Mouse (Mus musculus) liver, embryonic 15.5 days (tissue): ENCODE results near the gene Endog. TPM values are rescaled to one million over a fixed set of nuclear protein-coding genes. Genes with fewer than 3 reads are reported as not detected.

Experiments used
- ATAC-seq: fragments of 200-750 bp; cut with Nextera tagmentation; 2 replicates; pipeline ENCODE4 v1.8.0; 2017; ENCODE audit warnings: moderate number of reproducible peaks, mild to moderate bottlenecking, moderate library complexity; ENCODE audit not compliant: insufficient read depth
- H3K27ac ChIP-seq: fragments of 300-500 bp; sonication (generic); replicated peaks from 2 replicates; pipeline ENCODE4 v1.5.1; 2015; ENCODE audit warnings: mild to moderate bottlenecking, inconsistent platforms
- H3K27me3 ChIP-seq: fragments of 300-500 bp; sonication (generic); 2 replicates; pipeline ENCODE4 v1.6.1; 2015; ENCODE audit warnings: mild to moderate bottlenecking, inconsistent platforms
- H3K36me3 ChIP-seq: fragments of 300-500 bp; sonication (generic); replicated peaks from 2 replicates; pipeline ENCODE4 v1.6.1; 2015; ENCODE audit warnings: moderate library complexity, mild to moderate bottlenecking, inconsistent platforms
- H3K4me1 ChIP-seq: fragments of 300-500 bp; sonication (generic); replicated peaks from 2 replicates; pipeline ENCODE4 v1.6.1; 2015; ENCODE audit warnings: inconsistent platforms
- H3K4me2 ChIP-seq: fragments of 300-500 bp; sonication (generic); 2 replicates; pipeline ENCODE4 v1.6.1; 2015; ENCODE audit warnings: moderate library complexity, mild to moderate bottlenecking, inconsistent platforms
- H3K4me3 ChIP-seq: fragments of 300-500 bp; sonication (generic); replicated peaks from 2 replicates; pipeline ENCODE4 v1.5.1; 2015; ENCODE audit warnings: mild to moderate bottlenecking, inconsistent platforms
- H3K9ac ChIP-seq: fragments of 300-500 bp; sonication (generic); 2 replicates; pipeline ENCODE4 v1.6.1; 2015; ENCODE audit warnings: moderate library complexity, mild to moderate bottlenecking, inconsistent platforms
- H3K9me3 ChIP-seq: fragments of 300-500 bp; sonication (generic); replicated peaks from 2 replicates; pipeline ENCODE4 v1.6.1; 2016; ENCODE audit warnings: inconsistent platforms
- WGBS: fragments of 180-500 bp; shearing (Covaris S2); methylation state at CpG from one replicate; pipeline ENCODE4 v1.1.7; 2015; ENCODE audit warnings: mixed read lengths; ENCODE audit not compliant: insufficient replicate concordance; 5-methylcytosine and 5-hydroxymethylcytosine counted together
- polyA plus RNA-seq: library from polyadenylated mRNA; unstranded; fragments of >200 nt; fragmentation: Nextera tagmentation; extraction: Ambion mirVana; gene quantifications from 2 replicates; pipeline ENCODE4 v1.2.1, GENCODE M21; 2015

Endog gene
- polyA plus RNA-seq, 1 experiment from 2014 or later, result 17.9 TPM

DNA sequence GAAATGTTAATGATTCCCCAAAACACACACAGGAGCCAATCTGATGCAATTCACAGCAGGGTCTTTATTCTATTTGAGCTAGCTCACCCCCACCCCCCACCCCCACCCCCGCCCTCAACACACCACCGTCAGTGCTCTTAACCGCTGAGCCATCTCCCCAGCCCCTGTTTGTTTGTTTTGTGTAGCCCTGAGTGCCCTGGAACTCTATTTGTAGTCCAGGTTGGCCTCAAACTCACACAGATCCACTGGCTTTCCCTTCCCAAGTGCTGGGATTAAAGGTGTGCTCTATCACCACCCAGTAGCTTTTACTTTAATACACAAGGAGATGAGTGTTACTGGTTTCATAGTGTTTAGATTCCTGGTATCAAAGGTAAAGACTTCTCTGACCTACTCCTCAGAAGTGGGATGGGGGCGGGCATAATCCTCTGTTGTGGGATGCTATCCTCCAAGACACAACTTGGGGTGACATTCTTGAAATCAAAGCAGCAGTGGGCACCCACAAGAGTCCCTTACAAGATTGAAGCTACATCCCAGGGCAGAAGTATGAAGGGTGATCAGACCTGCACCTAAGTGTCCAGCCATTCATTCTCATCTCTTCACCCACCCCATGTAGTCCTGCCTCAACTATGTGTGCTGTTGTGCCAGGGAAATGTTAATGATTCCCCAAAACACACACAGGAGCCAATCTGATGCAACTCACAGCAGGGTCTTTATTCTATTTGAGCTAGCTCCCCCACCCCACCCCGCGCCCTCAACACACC is 40.3 kb downstream of the Endog start:
- H3K4me1 ChIP-seq, result peaks cover 16% of the 10 kb centered on the region
- ATAC-seq, result peak; percentile 38; the same call in 1 of the 2 replicates
- no peaks in the 10 kb centered on the region for H3K36me3 ChIP-seq
- no peaks in the 10 kb centered on the region for H3K9me3 ChIP-seq
- H3K9ac ChIP-seq, result no peak overlapping the region
- no peak overlapping the region for H3K4me3 ChIP-seq
- no peaks in the 10 kb centered on the region for H3K27me3 ChIP-seq
- H3K27ac ChIP-seq, result peak overlapping the region; percentile 59; the same call in 1 of the 2 replicates
- 63% methylated on average over 6 of the region's 6 CpGs for WGBS
- H3K4me2 ChIP-seq, result no peak overlapping the region

DNA sequence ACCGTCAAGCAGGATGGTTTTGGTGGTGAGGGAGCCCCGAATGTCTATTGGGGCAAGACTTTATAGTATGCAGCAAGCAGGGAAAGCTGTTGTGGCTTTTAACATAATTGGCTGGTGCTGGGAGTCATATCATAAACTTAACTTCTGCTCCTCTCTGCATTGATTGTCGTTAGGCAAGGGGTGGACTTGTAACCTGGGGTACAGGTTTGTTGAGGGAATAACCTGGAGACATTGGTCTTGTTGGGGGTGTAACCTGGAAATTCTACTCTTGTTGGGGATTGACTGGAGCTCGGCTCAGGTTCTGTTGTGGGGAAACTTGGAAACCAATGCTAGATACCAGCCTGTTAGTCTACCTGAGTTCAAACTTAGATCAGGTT is 40.9 kb downstream of the Endog start:
- no peak overlapping the region for H3K4me2 ChIP-seq
- H3K4me1 ChIP-seq, result peaks cover 11% of the 10 kb centered on the region; the same call in 1 of the 2 replicates
- H3K9ac ChIP-seq, result no peak overlapping the region
- H3K27ac ChIP-seq, result peak overlapping the region; percentile 59
- ATAC-seq, result no peak
- H3K36me3 ChIP-seq, result no peaks in the 10 kb centered on the region
- WGBS, result 56% methylated on average over 4 of the region's 4 CpGs
- no peaks in the 10 kb centered on the region for H3K27me3 ChIP-seq
- no peaks in the 10 kb centered on the region for H3K9me3 ChIP-seq
- no peak overlapping the region for H3K4me3 ChIP-seq

DNA sequence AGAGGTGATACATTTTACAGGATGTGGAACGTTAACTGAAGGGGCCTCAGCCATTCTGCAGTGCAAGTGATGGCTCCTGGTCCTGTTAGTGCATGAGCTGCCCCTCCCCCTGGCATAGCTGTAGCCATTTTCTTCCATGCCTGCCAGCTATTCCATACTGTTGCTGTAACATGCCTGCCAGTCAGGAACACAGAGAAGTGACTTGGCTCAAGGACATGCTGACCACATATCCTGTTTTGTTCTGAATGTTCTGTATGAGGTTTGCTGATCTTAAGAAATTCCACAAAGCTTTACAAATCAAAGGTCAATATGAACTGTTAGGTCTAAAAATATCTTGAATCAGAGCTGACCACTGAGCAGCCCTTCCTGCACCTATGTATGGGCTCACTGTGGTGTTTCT is 41.7 kb downstream of the Endog start:
- WGBS, result 53% methylated on average over 1 of the region's 1 CpGs
- no peaks in the 10 kb centered on the region for H3K9me3 ChIP-seq
- H3K4me3 ChIP-seq, result no peak overlapping the region
- H3K27me3 ChIP-seq, result no peaks in the 10 kb centered on the region
- H3K36me3 ChIP-seq, result no peaks in the 10 kb centered on the region
- ATAC-seq, result no peak
- H3K27ac ChIP-seq, result no peak overlapping the region
- no peak overlapping the region for H3K9ac ChIP-seq
- H3K4me1 ChIP-seq, result 0 out of 2 replicates have a peak, but pooled peaks cover 8% of the 10 kb centered on the region
- no peak overlapping the region for H3K4me2 ChIP-seq

DNA sequence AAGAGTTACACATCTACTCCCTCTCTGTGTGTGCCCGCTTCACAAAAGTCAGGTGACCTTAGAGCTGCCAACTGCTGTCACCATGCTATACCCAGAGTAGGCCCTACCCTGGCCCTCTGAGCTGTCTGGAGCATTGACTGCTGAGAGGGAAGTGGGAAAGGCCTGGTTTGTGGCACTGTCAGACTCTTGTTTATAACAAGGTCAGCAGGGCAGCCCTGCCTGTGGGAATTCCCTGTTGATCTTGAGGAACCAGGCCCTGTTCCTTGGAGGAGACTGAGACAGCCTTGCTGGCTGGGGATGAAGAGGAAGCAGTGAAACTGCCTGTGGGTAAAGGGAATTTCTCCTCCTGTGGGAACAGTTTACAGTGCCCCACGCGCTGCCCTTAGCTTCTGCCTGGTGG is 43.5 kb downstream of the Endog start:
- no peak overlapping the region for H3K9ac ChIP-seq
- H3K27me3 ChIP-seq, result no peaks in the 10 kb centered on the region
- 0 out of 2 replicates have a peak, but pooled peaks cover 8% of the 10 kb centered on the region for H3K4me1 ChIP-seq
- no peak overlapping the region for H3K4me3 ChIP-seq
- H3K36me3 ChIP-seq, result no peaks in the 10 kb centered on the region
- H3K4me2 ChIP-seq, result no peak overlapping the region
- WGBS, result 79% methylated on average over 3 of the region's 3 CpGs
- H3K9me3 ChIP-seq, result no peaks in the 10 kb centered on the region
- no peak overlapping the region for H3K27ac ChIP-seq
- ATAC-seq, result no peak

DNA sequence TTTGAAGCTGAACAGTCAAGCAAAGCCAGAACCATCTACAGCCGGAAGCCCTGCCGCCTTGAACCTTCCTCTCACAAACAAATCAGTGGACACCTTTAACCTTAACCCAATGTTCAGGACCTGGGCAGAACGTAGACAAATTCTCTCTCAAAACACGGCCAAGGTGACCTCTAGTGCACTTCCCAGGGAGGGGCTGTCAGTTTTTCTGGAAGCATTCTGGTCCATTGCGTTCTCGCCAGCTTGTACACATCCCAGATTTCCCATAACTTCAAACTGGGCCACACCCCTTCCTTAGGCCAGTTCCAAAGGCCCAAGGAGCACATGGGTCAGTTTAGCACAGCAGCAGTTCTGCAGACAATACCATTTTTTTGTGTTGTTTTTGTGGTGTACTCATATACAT is 44.2 kb downstream of the Endog start:
- no peak overlapping the region for H3K4me2 ChIP-seq
- no peak overlapping the region for H3K4me3 ChIP-seq
- H3K36me3 ChIP-seq, result no peaks in the 10 kb centered on the region
- 0 out of 2 replicates have a peak, but pooled peaks cover 8% of the 10 kb centered on the region for H3K4me1 ChIP-seq
- no peak overlapping the region for H3K9ac ChIP-seq
- H3K27ac ChIP-seq, result no peak overlapping the region
- H3K9me3 ChIP-seq, result no peaks in the 10 kb centered on the region
- WGBS, result 64% methylated on average over 6 of the region's 6 CpGs
- H3K27me3 ChIP-seq, result no peaks in the 10 kb centered on the region
- no peak for ATAC-seq

- no peaks in the 10 kb centered on the region for H3K27me3 ChIP-seq
- H3K36me3 ChIP-seq, result no peaks in the 10 kb centered on the region
- 77% methylated on average over 5 of the region's 5 CpGs for WGBS
- H3K27ac ChIP-seq, result no peak overlapping the region
- 0 out of 2 replicates have a peak, but pooled peaks cover 8% of the 10 kb centered on the region for H3K4me1 ChIP-seq
- no peak for ATAC-seq
- no peaks in the 10 kb centered on the region for H3K9me3 ChIP-seq
- no peak overlapping the region for H3K4me2 ChIP-seq
- H3K9ac ChIP-seq, result no peak overlapping the region
- H3K4me3 ChIP-seq, result no peak overlapping the region
Measured at GRCm38 (mm10) chr2:30216293-30216692, 45.0 kb downstream of the Endog start.

Other genes starting within 250 kb of the Endog start
- gene Gle1, start 236.1 kb upstream of the Endog start, polyA plus RNA-seq, result 24.7 and 25.2 TPM in 2 replicates
- gene Sptan1, start 205.9 kb upstream of the Endog start, polyA plus RNA-seq, result 14.0 and 17.8 TPM in 2 replicates
- gene Wdr34, start 122.6 kb upstream of the Endog start, polyA plus RNA-seq, result 6.2 and 7.1 TPM in 2 replicates
- 138 and 147 TPM in 2 replicates for gene Set, start 114.1 kb upstream of the Endog start, polyA plus RNA-seq
- gene Pkn3, start 93.8 kb upstream of the Endog start, polyA plus RNA-seq, result 2.3 and 2.5 TPM in 2 replicates
- gene Zdhhc12, start 77.8 kb upstream of the Endog start, polyA plus RNA-seq, result 19.3 and 20.6 TPM in 2 replicates
- 2.4 and 2.5 TPM in 2 replicates for gene Zer1, start 46.9 kb upstream of the Endog start, polyA plus RNA-seq
- 2.0 and 2.6 TPM in 2 replicates for gene Tbc1d13, start 37.7 kb upstream of the Endog start, polyA plus RNA-seq
- 24.9 and 27.3 TPM in 2 replicates for gene Spout1, start 7.0 kb downstream of the Endog start, polyA plus RNA-seq
- 11.7 and 13.9 TPM in 2 replicates for gene Kyat1, start 34.4 kb downstream of the Endog start, polyA plus RNA-seq
- gene Lrrc8a, start 66.2 kb downstream of the Endog start, polyA plus RNA-seq, result 10.5 and 11.6 TPM in 2 replicates
- gene Gm28035, start 69.1 kb downstream of the Endog start, polyA plus RNA-seq, result 0.10 and 0.16 TPM in 2 replicates
- 13.0 and 15.7 TPM in 2 replicates for gene Phyhd1, start 94.7 kb downstream of the Endog start, polyA plus RNA-seq
- not detected in 2 replicates for gene Gm28038, start 109.5 kb downstream of the Endog start, polyA plus RNA-seq
- gene Dolk, start 114.8 kb downstream of the Endog start, polyA plus RNA-seq, result 12.0 and 14.3 TPM in 2 replicates
- gene Nup188, start 114.9 kb downstream of the Endog start, polyA plus RNA-seq, result 13.6 and 14.0 TPM in 2 replicates
- 18.9 and 20.4 TPM in 2 replicates for gene Sh3glb2, start 187.8 kb downstream of the Endog start, polyA plus RNA-seq
- 7.5 and 7.7 TPM in 2 replicates for gene Miga2, start 192.7 kb downstream of the Endog start, polyA plus RNA-seq
- gene Dolpp1, start 220.8 kb downstream of the Endog start, polyA plus RNA-seq, result 16.6 and 19.1 TPM in 2 replicates
- gene Crat, start 244.3 kb downstream of the Endog start, polyA plus RNA-seq, result 24.3 and 29.0 TPM in 2 replicates
- gene Ptpa, start 244.5 kb downstream of the Endog start, polyA plus RNA-seq, result 129 and 141 TPM in 2 replicates